Mouse (Mus musculus) forebrain, embryonic 12.5 days (tissue): ENCODE data around the gene Spopl. TPM values are rescaled to one million over a fixed set of nuclear protein-coding genes. Genes with fewer than 3 reads are reported as not detected.
"Not testable (repeated sequence)": the region's sequence is repeated elsewhere in the genome, so short reads cannot be mapped to it uniquely, and the experiment has no call there.

Experiments
- ATAC-seq: fragments of 200-750 bp; cut with Nextera tagmentation; 2 replicates; pipeline ENCODE4 v1.8.0; 2017; ENCODE audit warnings: moderate TSS enrichment; ENCODE audit not compliant: low FRiP score
- H3K27ac ChIP-seq: fragments of 300-500 bp; sonication (generic); 2 replicates; pipeline ENCODE4 v1.5.1; 2016; ENCODE audit warnings: mild to moderate bottlenecking
- H3K27me3 ChIP-seq: fragments of 300-500 bp; sonication (generic); 2 replicates; pipeline ENCODE4 v1.6.1; 2016; ENCODE audit warnings: mild to moderate bottlenecking
- H3K36me3 ChIP-seq: fragments of 300-500 bp; sonication (generic); replicated peaks from 2 replicates; pipeline ENCODE4 v1.6.1; 2016; ENCODE audit warnings: mild to moderate bottlenecking
- H3K4me1 ChIP-seq: fragments of 300-500 bp; sonication (generic); 2 replicates; pipeline ENCODE4 v1.6.1; 2016
- H3K4me2 ChIP-seq: fragments of 300-500 bp; sonication (generic); 2 replicates; pipeline ENCODE4 v1.6.1; 2016; ENCODE audit warnings: mild to moderate bottlenecking, moderate library complexity
- H3K4me3 ChIP-seq: fragments of 300-500 bp; sonication (generic); replicated peaks from 2 replicates; pipeline ENCODE4 v1.5.1; 2016; ENCODE audit warnings: mild to moderate bottlenecking
- H3K9ac ChIP-seq: fragments of 300-500 bp; sonication (generic); 2 replicates; pipeline ENCODE4 v1.6.1; 2016; ENCODE audit warnings: mild to moderate bottlenecking
- H3K9me3 ChIP-seq: fragments of 300-500 bp; sonication (generic); 2 replicates; pipeline ENCODE4 v1.6.1; 2016
- WGBS: fragments of 180-500 bp; shearing (Covaris S2); methylation state at CpG from one replicate; pipeline ENCODE4 v1.1.7; 2016; 5-methylcytosine and 5-hydroxymethylcytosine counted together
- polyA plus RNA-seq: library from polyadenylated mRNA; unstranded; fragments of >200 nt; fragmentation: Nextera tagmentation; extraction: Ambion mirVana; gene quantifications from 2 replicates; pipeline ENCODE4 v1.2.1, GENCODE M21; 2016

Spopl gene
- polyA plus RNA-seq, 1 experiment from 2014 or later, result 11.6 TPM

DNA sequence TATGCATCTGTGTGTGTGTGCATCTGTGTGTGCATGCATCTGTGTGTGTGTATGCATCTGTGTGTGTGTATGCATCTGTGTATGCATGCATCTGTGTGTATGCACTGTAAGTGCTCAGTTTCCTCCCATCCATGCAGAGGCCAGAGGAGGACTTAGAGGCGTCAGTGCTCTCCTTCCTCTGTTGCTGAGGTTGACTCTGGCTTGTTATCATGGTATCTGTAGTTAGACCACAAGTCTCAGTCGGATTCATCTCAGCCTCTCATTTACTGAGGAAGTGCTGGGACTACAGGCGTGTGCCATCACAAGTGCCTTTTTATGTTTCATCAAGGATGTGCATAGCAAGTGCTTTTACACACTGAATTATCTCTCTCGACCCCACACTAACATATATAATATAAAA, 31.9 kb downstream of the Spopl start:
- WGBS, result 92% methylated on average over 4 of the region's 4 CpGs
- H3K4me2 ChIP-seq, result no peak overlapping the region
- no peaks in the 10 kb centered on the region for H3K27me3 ChIP-seq
- H3K4me3 ChIP-seq, result no peak overlapping the region
- H3K4me1 ChIP-seq, result no peaks in the 10 kb centered on the region
- no peaks in the 10 kb centered on the region for H3K9me3 ChIP-seq
- H3K9ac ChIP-seq, result no peak overlapping the region
- no peak overlapping the region for H3K27ac ChIP-seq
- ATAC-seq, result no peak
- H3K36me3 ChIP-seq, result no peaks in the 10 kb centered on the region

DNA sequence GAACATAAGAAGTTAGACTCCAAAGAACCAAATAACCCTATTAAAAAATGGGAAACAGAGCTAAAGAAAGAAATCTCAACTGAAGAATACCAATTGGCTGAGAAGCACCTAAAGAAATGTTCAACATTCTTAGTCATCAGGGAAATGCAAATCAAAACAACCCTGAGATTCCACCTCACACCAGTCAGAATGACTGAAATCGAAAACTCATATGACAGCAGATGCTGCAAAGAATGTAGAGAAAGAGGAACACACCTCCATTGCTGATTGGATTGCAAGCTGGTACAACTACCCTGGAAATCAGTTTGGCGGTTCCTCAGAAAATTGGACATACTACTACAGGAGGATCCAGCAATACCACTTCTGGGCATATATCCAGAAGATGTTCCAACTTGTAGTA, 44.2 kb downstream of the Spopl start:
- WGBS, result 94% methylated on average over 2 of the region's 2 CpGs
- peaks cover 26% of the 10 kb centered on the region for H3K36me3 ChIP-seq
- H3K4me1 ChIP-seq, H3K4me3 ChIP-seq, H3K27ac ChIP-seq, H3K9ac ChIP-seq, H3K9me3 ChIP-seq, ATAC-seq, H3K4me2 ChIP-seq, H3K27me3 ChIP-seq: not testable (repeated sequence)

DNA sequence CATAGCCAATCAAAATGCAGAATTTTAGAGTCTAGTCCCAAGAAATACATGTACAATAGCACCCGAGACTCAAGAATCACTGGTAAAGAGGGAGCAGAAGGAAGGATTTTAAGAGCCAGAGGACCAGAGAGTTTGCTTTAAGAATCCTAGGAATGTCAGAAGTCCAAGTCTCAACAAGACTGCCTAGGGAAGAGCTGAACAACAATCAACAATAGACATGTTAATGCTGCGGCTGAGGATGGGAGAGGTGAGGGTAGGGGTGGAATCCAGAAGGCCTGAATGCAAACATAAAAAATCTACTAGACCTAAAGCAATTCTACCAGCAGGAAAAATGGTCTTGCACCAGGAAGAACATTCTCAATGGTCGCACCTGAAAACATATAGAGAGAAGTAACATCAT, 66.8 kb downstream of the Spopl start:
- Histone ChIP-seq H3K36me3 (no peaks in the 10 kb centered on the region), H3K9ac (no peak overlapping the region), H3K4me1 (no peaks in the 10 kb centered on the region), H3K4me2 (no peak overlapping the region), H3K27ac (no peak overlapping the region), H3K27me3 (no peaks in the 10 kb centered on the region), H3K4me3 (no peak overlapping the region), H3K9me3 (no peaks in the 10 kb centered on the region)
- ATAC-seq, result no peak
- WGBS, result 95% methylated on average over 3 of the region's 3 CpGs

DNA sequence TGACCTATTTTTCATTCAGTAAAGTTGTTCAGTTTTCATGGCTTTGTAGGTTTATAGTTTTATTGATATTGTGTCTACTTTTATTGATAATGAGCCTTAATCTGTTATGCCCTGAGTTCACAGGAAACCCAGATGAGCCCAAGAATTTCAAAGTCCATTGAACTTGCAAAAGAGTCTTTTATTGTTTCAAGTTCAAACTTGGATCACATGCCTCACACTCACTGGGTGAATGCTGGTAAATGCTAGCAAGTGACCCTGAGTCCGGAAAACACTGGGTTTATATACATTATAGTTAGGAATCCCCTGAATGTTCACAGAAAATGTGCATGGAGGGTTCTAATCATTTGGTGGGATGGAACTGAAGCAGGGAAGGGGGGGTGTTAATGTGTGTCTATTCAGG, 90.2 kb downstream of the Spopl start:
- Histone ChIP-seq H3K4me3 (no peak overlapping the region), H3K9me3 (no peaks in the 10 kb centered on the region), H3K4me1 (no peaks in the 10 kb centered on the region), H3K4me2 (no peak overlapping the region), H3K27ac (no peak overlapping the region), H3K9ac (no peak overlapping the region), H3K27me3 (no peaks in the 10 kb centered on the region), H3K36me3 (no peaks in the 10 kb centered on the region)
- WGBS, result 87% methylated on average over 1 of the region's 1 CpGs
- ATAC-seq, result no peak

DNA sequence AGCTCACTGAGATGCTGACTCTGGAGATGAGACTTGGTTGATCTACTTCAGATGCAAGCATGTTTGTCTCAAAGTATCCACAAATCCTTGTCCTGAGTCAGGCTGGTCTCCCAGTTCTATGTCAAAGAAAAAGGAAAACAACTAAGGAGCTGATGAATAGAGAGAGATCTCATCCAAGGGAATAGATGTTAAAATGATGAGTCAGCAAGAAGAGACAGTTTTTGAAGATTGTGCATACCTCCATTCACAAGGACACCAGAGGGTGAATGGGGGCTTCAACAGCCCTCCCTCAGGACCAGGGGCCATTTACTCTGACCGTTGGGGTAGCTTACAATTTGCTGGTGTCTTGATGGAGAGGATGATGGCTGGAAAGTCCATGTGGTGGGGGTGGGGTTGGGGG, 104.4 kb downstream of the Spopl start:
- H3K9ac ChIP-seq, result no peak overlapping the region
- H3K4me3 ChIP-seq, result no peak overlapping the region
- no peak overlapping the region for H3K4me2 ChIP-seq
- H3K27ac ChIP-seq, result no peak overlapping the region
- H3K36me3 ChIP-seq, result no peaks in the 10 kb centered on the region
- H3K9me3 ChIP-seq, result no peaks in the 10 kb centered on the region
- no peak for ATAC-seq
- H3K4me1 ChIP-seq, result no peaks in the 10 kb centered on the region
- H3K27me3 ChIP-seq, result no peaks in the 10 kb centered on the region
- WGBS, result 88% methylated on average over 1 of the region's 1 CpGs

DNA sequence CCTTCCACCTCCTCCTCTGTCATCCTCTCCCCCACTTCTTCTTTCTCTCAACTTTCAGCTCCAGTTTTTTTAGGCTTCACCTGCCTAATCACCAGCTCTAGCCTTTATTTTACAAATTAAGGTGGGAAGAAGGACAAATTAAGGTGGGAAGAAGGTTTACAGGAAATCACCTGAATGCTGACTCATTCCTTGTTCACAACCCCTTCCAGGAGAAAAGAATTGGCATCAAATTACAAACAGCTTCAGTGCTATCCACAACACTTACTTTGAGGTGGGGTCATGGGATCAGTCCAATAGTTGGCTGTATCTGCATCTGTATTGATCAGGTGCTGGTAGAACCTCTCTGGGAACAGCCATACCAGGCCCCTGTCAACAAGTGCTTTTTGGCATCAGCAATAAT, 114.5 kb downstream of the Spopl start:
- no peaks in the 10 kb centered on the region for H3K9me3 ChIP-seq
- H3K4me3 ChIP-seq, result no peak overlapping the region
- H3K4me1 ChIP-seq, result no peaks in the 10 kb centered on the region
- no peaks in the 10 kb centered on the region for H3K36me3 ChIP-seq
- no peak for ATAC-seq
- H3K4me2 ChIP-seq, result no peak overlapping the region
- no peaks in the 10 kb centered on the region for H3K27me3 ChIP-seq
- H3K9ac ChIP-seq, result no peak overlapping the region
- no peak overlapping the region for H3K27ac ChIP-seq
